Mouse (Mus musculus) midbrain, embryonic 12.5 days (tissue): ENCODE data around the gene Ndufs3. TPM values are rescaled to one million over a fixed set of nuclear protein-coding genes. Genes with fewer than 3 reads are reported as not detected.
"Not testable (repeated sequence)": the region's sequence is repeated elsewhere in the genome, so short reads cannot be mapped to it uniquely, and the experiment has no call there.

Source experiments
- ATAC-seq: fragments of 200-750 bp; cut with Nextera tagmentation; 2 replicates; pipeline ENCODE4 v1.8.0; 2017; ENCODE audit warnings: low read depth, moderate TSS enrichment, moderate library complexity; ENCODE audit not compliant: low FRiP score
- H3K27ac ChIP-seq: fragments of 300-500 bp; sonication (generic); replicated peaks from 2 replicates; pipeline ENCODE4 v1.5.1; 2016; ENCODE audit warnings: mild to moderate bottlenecking
- H3K27me3 ChIP-seq: fragments of 300-500 bp; sonication (generic); 2 replicates; pipeline ENCODE4 v1.6.1; 2016; ENCODE audit warnings: mild to moderate bottlenecking
- H3K36me3 ChIP-seq: fragments of 300-500 bp; sonication (generic); 2 replicates; pipeline ENCODE4 v1.6.1; 2016
- H3K4me1 ChIP-seq: fragments of 300-500 bp; sonication (generic); 2 replicates; pipeline ENCODE4 v1.6.1; 2016
- H3K4me2 ChIP-seq: fragments of 300-500 bp; sonication (generic); replicated peaks from 2 replicates; pipeline ENCODE4 v1.6.1; 2016; ENCODE audit warnings: mild to moderate bottlenecking, moderate library complexity
- H3K4me3 ChIP-seq: fragments of 300-500 bp; sonication (generic); 2 replicates; pipeline ENCODE4 v1.5.1; 2016; ENCODE audit warnings: mild to moderate bottlenecking
- H3K9ac ChIP-seq: fragments of 300-500 bp; sonication (generic); replicated peaks from 2 replicates; pipeline ENCODE4 v1.6.1; 2016; ENCODE audit warnings: mild to moderate bottlenecking, moderate library complexity
- H3K9me3 ChIP-seq: fragments of 300-500 bp; sonication (generic); 2 replicates; pipeline ENCODE4 v1.6.1; 2016; ENCODE audit warnings: mild to moderate bottlenecking
- WGBS: fragments of 180-500 bp; shearing (Covaris S2); methylation state at CpG from one replicate; pipeline ENCODE4 v1.1.7; 2016; 5-methylcytosine and 5-hydroxymethylcytosine counted together
- polyA plus RNA-seq: library from polyadenylated mRNA; unstranded; fragments of >200 nt; fragmentation: Nextera tagmentation; extraction: Ambion mirVana; gene quantifications from 2 replicates; pipeline ENCODE4 v1.2.1, GENCODE M21; 2016

The Ndufs3 gene
- polyA plus RNA-seq, 1 experiment from 2014 or later, result 196 TPM

GRCm38 (mm10) chr2:90894299-90894677, 10.3 kb downstream of the Ndufs3 start:
- Histone ChIP-seq H3K4me1 (peaks cover 12% of the 10 kb centered on the region), H3K36me3 (peaks cover 60% of the 10 kb centered on the region), H3K27me3 (peaks cover 23% of the 10 kb centered on the region)
- ATAC-seq, H3K9ac ChIP-seq, H3K9me3 ChIP-seq, H3K27ac ChIP-seq, H3K4me3 ChIP-seq, H3K4me2 ChIP-seq: not testable (repeated sequence)
- WGBS, result 93% methylated on average over 3 of the region's 3 CpGs

- H3K9me3 ChIP-seq, result no peaks in the 10 kb centered on the region
- peaks cover 14% of the 10 kb centered on the region for H3K4me1 ChIP-seq
- no peak overlapping the region for H3K9ac ChIP-seq
- H3K27ac ChIP-seq, result no peak overlapping the region
- WGBS, result 93% methylated on average over 6 of the region's 6 CpGs
- H3K4me3 ChIP-seq, result no peak overlapping the region
- no peak for ATAC-seq
- H3K4me2 ChIP-seq, result no peak overlapping the region
- H3K27me3 ChIP-seq, result peaks cover 28% of the 10 kb centered on the region
- peaks cover 55% of the 10 kb centered on the region for H3K36me3 ChIP-seq
Measured at GRCm38 (mm10) chr2:90893673-90894298, 10.8 kb downstream of the Ndufs3 start.

GRCm38 (mm10) chr2:90889550-90890548, 14.8 kb downstream of the Ndufs3 start:
- peaks cover 67% of the 10 kb centered on the region for H3K27me3 ChIP-seq
- peak; percentile 51 for ATAC-seq

GRCm38 (mm10) chr2:90887627-90888026, 17.0 kb downstream of the Ndufs3 start:
- no peak for ATAC-seq
- Histone ChIP-seq H3K4me3 (peak overlapping the region; percentile 63; the same call in 1 of the 2 replicates), H3K36me3 (no peaks in the 10 kb centered on the region), H3K4me2 (peak overlapping the region; percentile 89), H3K27me3 (peaks cover 77% of the 10 kb centered on the region), H3K4me1 (peaks cover 34% of the 10 kb centered on the region), H3K9me3 (no peaks in the 10 kb centered on the region), H3K9ac (no peak overlapping the region), H3K27ac (no peak overlapping the region)
- 69% methylated on average over 5 of the region's 5 CpGs for WGBS

More at GRCm38 (mm10) chr2:90889550-90890548, 14.8 kb downstream of the Ndufs3 start:
- 7% methylated on average over 131 of the region's 133 CpGs for WGBS
- Histone ChIP-seq H3K4me1 (peaks cover 29% of the 10 kb centered on the region), H3K36me3 (peaks cover 17% of the 10 kb centered on the region; the same call in 1 of the 2 replicates), H3K9ac (peak overlapping the region; percentile 39; the same call in 1 of the 2 replicates), H3K4me3 (peak overlapping the region; percentile 48), H3K4me2 (peak overlapping the region; percentile 63), H3K27ac (no peak overlapping the region), H3K9me3 (no peaks in the 10 kb centered on the region)

DNA sequence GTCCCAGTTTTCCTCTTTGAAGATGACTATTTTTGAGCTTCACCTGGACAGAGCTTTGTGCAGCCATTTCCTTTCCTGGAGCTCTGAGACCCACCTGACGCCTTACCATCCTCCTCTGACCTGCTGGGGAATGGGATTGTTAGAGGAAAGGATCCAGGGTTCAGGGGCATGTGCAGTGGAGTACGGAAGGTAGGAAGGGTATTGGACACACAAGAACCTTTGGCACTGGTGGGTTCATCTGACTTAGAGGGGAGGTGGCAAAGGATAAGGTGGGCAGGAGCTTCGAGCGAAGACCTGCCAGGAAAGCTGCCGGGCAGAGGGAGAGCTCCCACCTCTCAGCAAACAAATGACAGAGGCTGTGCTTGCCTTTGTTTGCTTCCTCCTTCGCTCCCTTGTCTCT, 18.2 kb downstream of the Ndufs3 start:
- Histone ChIP-seq H3K36me3 (no peaks in the 10 kb centered on the region), H3K4me1 (peaks cover 34% of the 10 kb centered on the region), H3K27ac (peak overlapping the region; percentile 75), H3K9me3 (no peaks in the 10 kb centered on the region), H3K4me2 (peak overlapping the region; percentile 89), H3K4me3 (peak overlapping the region; percentile 63), H3K9ac (peak overlapping the region; percentile 78), H3K27me3 (peaks cover 76% of the 10 kb centered on the region)
- WGBS, result 21% methylated on average over 6 of the region's 6 CpGs
- ATAC-seq, result no peak

GRCm38 (mm10) chr2:90885218-90886041, 19.2 kb downstream of the Ndufs3 start, which contains the start of gene C1qtnf4:
Gene C1qtnf4, plus strand, starts transcription at chr2:90885860.
- Histone ChIP-seq H3K36me3 (no peaks in the 10 kb centered on the region), H3K9ac (peak within 1 kb of the TSS; percentile 78), H3K4me2 (peak within 1 kb of the TSS; percentile 89), H3K4me1 (peaks cover 35% of the 10 kb centered on the region), H3K9me3 (no peaks in the 10 kb centered on the region), H3K4me3 (peak within 1 kb of the TSS; percentile 63), H3K27me3 (peaks cover 66% of the 10 kb centered on the region), H3K27ac (peak within 1 kb of the TSS; percentile 75)
- WGBS, result under 1% methylated on average over 45 of the region's 45 CpGs
- ATAC-seq, result peak; percentile 79

GRCm38 (mm10) chr2:90881824-90882223, 22.8 kb downstream of the Ndufs3 start:
- WGBS, result 81% methylated on average over 2 of the region's 2 CpGs
- H3K9ac ChIP-seq, result no peak overlapping the region
- no peaks in the 10 kb centered on the region for H3K36me3 ChIP-seq
- peaks cover 38% of the 10 kb centered on the region for H3K27me3 ChIP-seq
- H3K4me3 ChIP-seq, result no peak overlapping the region
- H3K4me1 ChIP-seq, result peaks cover 24% of the 10 kb centered on the region
- no peak overlapping the region for H3K4me2 ChIP-seq
- ATAC-seq, result no peak
- H3K9me3 ChIP-seq, result no peaks in the 10 kb centered on the region
- no peak overlapping the region for H3K27ac ChIP-seq

DNA sequence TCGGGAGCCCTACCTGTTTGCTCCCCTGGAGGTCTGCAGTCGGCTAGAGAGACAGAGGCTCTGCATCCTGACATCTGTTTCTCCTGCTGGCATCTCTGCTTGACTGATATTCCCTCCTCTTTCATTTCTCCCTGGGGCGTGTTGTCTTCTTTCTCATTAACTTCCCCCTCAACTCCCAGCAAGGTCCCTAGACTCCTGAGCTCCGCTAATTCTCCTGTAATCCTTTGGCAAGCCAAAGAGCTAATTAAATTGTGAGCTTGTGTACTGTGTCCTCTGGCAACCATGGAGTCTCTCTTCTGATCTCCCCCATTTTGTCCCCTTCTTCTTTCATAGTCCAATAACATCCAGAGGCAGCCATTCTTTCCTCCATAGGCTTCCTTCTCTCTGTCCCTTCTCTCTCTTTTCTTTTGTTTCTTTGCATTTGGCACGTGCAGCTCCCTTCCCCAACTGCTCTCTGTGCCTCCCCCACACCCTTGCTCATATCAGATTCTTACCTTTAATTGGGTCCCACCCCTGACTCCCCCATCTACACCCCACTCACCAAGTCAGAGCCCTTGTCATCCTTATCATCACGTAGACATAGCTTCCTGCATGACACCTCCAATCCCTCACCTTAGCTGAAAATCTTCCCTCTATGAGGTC, 24.4 kb downstream of the Ndufs3 start:
- no peaks in the 10 kb centered on the region for H3K36me3 ChIP-seq
- peaks cover 23% of the 10 kb centered on the region for H3K27me3 ChIP-seq
- no peak for ATAC-seq
- H3K4me1 ChIP-seq, result peaks cover 13% of the 10 kb centered on the region
- no peak overlapping the region for H3K4me2 ChIP-seq
- no peak overlapping the region for H3K9ac ChIP-seq
- 12% methylated on average over 6 of the region's 6 CpGs for WGBS
- no peaks in the 10 kb centered on the region for H3K9me3 ChIP-seq
- H3K27ac ChIP-seq, result no peak overlapping the region
- H3K4me3 ChIP-seq, result no peak overlapping the region

DNA sequence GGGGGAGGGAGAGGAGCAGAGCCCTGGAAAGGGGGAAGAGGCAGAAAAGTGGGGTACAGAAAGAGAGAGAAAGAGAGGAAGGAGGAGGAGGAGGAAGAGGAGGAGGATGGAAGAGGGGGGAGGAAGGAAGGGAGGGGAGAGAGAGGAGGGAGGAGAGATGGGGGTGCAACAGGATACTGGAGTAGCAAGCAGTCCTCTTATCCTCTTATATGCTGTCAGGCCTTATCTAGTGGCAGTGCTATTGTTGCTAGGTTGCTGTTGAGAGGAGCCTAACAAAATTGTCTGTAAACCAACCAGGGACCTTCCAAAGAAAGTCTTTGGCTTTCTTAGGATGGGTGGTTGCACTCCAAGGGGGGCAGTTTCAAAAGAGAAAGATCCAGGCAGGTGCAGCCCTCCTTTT, 25.2 kb downstream of the Ndufs3 start:
- Histone ChIP-seq H3K36me3 (no peaks in the 10 kb centered on the region), H3K4me3 (no peak overlapping the region), H3K4me2 (no peak overlapping the region), H3K9me3 (no peaks in the 10 kb centered on the region), H3K9ac (no peak overlapping the region), H3K4me1 (peaks cover 5% of the 10 kb centered on the region; the same call in 1 of the 2 replicates), H3K27ac (no peak overlapping the region), H3K27me3 (peaks cover 14% of the 10 kb centered on the region; the same call in 1 of the 2 replicates)
- ATAC-seq, result no peak

GRCm38 (mm10) chr2:90877584-90878259, 26.9 kb downstream of the Ndufs3 start:
- no peak for ATAC-seq
- Histone ChIP-seq H3K9ac (no peak overlapping the region), H3K4me3 (no peak overlapping the region), H3K9me3 (no peaks in the 10 kb centered on the region), H3K27me3 (peaks cover 9% of the 10 kb centered on the region; the same call in 1 of the 2 replicates), H3K27ac (no peak overlapping the region), H3K4me1 (peaks cover 5% of the 10 kb centered on the region; the same call in 1 of the 2 replicates), H3K4me2 (no peak overlapping the region), H3K36me3 (no peaks in the 10 kb centered on the region)
- WGBS, result 71% methylated on average over 4 of the region's 5 CpGs
